Mouse (Mus musculus) small intestine, adult 2 months (tissue): ENCODE data around the gene Fads3. TPM values are rescaled to one million over a fixed set of nuclear protein-coding genes. Genes with fewer than 3 reads are reported as not detected.
A peak's percentile ranks its signal among the peaks of the same experiment; 100 is the strongest.

ENCODE experiments used
- H3K27ac ChIP-seq: fragments of 200-500 bp; 2 replicates; pipeline ENCODE4 v1.5.1; 2012; ENCODE audit warnings: low read depth, low read length, control low read depth, inconsistent platforms; ENCODE audit not compliant: insufficient read depth
- H3K27me3 ChIP-seq: fragments of 200-500 bp; 2 replicates; pipeline ENCODE4 v1.6.1; 2012; ENCODE audit warnings: mild to moderate bottlenecking, moderate library complexity, low read length, inconsistent platforms; ENCODE audit not compliant: control insufficient read depth, insufficient read depth
- H3K36me3 ChIP-seq: fragments of 200-500 bp; 2 replicates; pipeline ENCODE4 v1.6.1; 2012; ENCODE audit warnings: mild to moderate bottlenecking, low read length, control low read depth, inconsistent platforms; ENCODE audit not compliant: control insufficient read depth, insufficient read depth
- H3K4me1 ChIP-seq: fragments of 200-500 bp; 2 replicates; pipeline ENCODE4 v1.6.1; 2012; ENCODE audit warnings: low read length, inconsistent platforms, mixed read lengths; ENCODE audit not compliant: control insufficient read depth, insufficient read depth, insufficient read length
- H3K4me3 ChIP-seq: fragments of 200-500 bp; 2 replicates; pipeline ENCODE4 v1.5.1; 2012; ENCODE audit warnings: low read depth, mild to moderate bottlenecking, control low read depth, inconsistent platforms, low read length, moderate library complexity
- CTCF ChIP-seq: fragments of 200-500 bp; IDR thresholded peaks from 2 replicates; pipeline ENCODE4 v1.5.1; 2012; ENCODE audit warnings: low read depth, mild to moderate bottlenecking, control low read depth, inconsistent platforms, low read length, moderate library complexity, mixed read lengths; ENCODE audit not compliant: insufficient replicate concordance, insufficient read length; ENCODE audit errors: extremely low read depth
- POLR2A ChIP-seq: fragments of 200-500 bp; IDR thresholded peaks from 2 replicates; pipeline ENCODE4 v1.6.1; 2012; ENCODE audit warnings: low read depth, mild to moderate bottlenecking, control low read depth, inconsistent platforms, low read length, moderate library complexity
- WGBS: fragments of 180-500 bp; shearing (Covaris S2); methylation state at CpG from one replicate; pipeline ENCODE4 v1.1.7; 2018; 5-methylcytosine and 5-hydroxymethylcytosine counted together
- polyA plus RNA-seq: library from polyadenylated mRNA; depleted of rRNA; stranded (reverse); fragments of >200 nt; gene quantifications from 2 replicates; pipeline ENCODE4 v1.2.3, GENCODE M21; 2012

Gene Fads3
- polyA plus RNA-seq, 1 experiment = 7.6 TPM

DNA sequence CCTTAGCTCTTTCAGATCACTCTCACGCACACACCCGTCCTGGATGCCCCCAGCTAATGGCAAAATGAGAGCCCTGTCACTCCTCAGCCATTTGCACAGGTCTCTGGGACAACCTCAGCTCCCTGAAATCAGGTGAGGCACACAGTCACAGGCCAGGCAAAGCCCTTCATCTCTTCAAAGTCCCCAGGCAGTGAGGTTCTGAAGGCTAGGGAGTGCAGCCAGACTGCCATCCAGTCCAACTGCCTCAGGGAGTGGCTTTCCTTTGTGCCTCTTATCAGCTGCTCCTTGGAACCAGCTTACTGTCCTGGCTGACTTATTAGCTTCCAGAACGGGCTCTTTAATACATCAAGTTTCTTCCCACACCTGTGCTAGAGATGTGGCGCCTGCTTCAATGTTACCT lies 53.3 kb downstream of the Fads3 start:
- 0 out of 2 replicates have a peak, but pooled peaks have one; percentile 4 for TF ChIP-seq CTCF
- TF ChIP-seq POLR2A = no peak
- H3K4me1 ChIP-seq = peaks cover 19% of the 10 kb centered on the region; the same call in 1 of the 2 replicates
- WGBS = 28% methylated on average over 4 of the region's 4 CpGs
- peak overlapping the region; percentile 72 for H3K27ac ChIP-seq
- no peak overlapping the region; the same call in 1 of the 2 replicates for H3K4me3 ChIP-seq
- peaks cover 5% of the 10 kb centered on the region for H3K36me3 ChIP-seq
- H3K27me3 ChIP-seq = no peaks in the 10 kb centered on the region

DNA sequence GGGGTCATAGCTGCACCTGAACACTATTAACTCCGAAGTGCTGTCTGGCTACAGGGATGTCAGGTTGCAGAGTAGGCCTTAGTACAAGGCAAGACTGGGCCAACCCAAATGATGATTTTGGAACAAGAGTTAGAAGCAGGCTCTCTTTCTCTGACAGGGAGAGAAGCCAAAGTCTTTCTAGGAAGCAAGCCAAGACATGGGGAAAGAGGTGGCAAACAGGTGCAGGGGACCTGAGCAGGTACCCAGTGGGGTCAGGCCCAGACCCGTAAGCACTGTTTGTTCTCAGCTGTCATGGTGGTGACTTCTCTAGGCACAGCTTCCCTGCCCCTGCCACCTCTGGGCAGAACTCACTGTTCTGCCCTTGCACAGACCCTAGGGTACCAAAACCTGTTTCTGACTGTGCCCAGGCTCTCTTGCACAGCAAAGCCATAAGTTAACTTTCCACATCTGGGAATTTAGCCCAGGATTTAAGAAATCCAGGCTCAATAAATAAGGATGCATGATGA lies 55.1 kb downstream of the Fads3 start:
- peaks cover 27% of the 10 kb centered on the region for H3K4me1 ChIP-seq
- no peak for TF ChIP-seq CTCF
- no peak for TF ChIP-seq POLR2A
- no peak overlapping the region for H3K27ac ChIP-seq
- WGBS = 39% methylated on average over 2 of the region's 2 CpGs
- H3K36me3 ChIP-seq = peaks cover 3% of the 10 kb centered on the region
- H3K4me3 ChIP-seq = no peak overlapping the region
- no peaks in the 10 kb centered on the region for H3K27me3 ChIP-seq

DNA sequence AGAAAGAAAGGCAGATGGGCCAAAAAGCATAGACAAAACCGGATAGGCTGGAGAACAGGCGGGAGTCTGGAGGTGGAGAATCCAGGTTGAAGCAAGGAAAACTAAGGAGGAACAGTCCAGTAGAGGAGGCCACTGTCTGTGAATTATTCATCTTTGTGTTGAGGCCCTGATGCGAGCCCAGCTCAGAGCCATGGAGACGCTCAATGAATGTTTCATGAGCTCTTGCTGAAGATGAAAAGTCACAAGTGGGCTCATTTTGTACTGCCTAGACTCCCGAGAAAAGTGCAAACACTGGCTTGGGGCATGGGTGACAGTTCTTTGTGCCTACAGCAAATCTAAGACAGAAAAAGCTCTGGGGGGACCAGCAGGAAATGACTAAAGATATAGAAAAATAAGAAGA lies 56.5 kb downstream of the Fads3 start:
- TF ChIP-seq CTCF = no peak
- no peak for TF ChIP-seq POLR2A
- Histone ChIP-seq H3K4me3 (no peak overlapping the region), H3K36me3 (no peaks in the 10 kb centered on the region), H3K27me3 (no peaks in the 10 kb centered on the region), H3K27ac (no peak overlapping the region), H3K4me1 (peaks cover 32% of the 10 kb centered on the region)
- WGBS = 64% methylated on average over 5 of the region's 5 CpGs

DNA sequence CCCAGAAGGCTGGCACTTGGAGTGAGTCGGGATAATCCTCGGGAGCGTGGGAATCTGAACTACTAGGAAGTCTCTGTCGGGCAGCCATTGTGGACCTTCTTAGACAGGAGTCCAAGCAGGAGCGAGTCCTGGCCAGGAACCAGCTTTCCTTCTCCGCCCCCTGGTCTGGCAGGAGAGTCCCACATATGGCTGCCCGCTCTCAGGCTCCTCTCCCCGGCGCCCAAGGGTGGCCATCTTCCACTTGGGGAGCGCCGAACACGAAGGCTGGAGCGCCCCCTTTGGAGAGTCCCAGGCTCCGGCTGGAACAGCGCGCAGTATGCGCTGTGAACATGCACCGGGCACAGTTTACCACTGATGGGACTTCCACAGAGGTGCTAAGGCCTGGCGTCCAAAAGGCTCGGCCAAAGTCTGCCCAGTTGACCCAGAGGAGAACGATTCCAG lies 59.3 kb downstream of the Fads3 start:
- H3K27ac ChIP-seq = peak overlapping the region; percentile 74
- no peaks in the 10 kb centered on the region for H3K27me3 ChIP-seq
- WGBS = under 1% methylated on average over 21 of the region's 21 CpGs
- H3K4me3 ChIP-seq = peak overlapping the region; percentile 94
- no peaks in the 10 kb centered on the region for H3K36me3 ChIP-seq
- TF ChIP-seq POLR2A (peak; percentile 50; the same call in 1 of the 2 replicates), CTCF (peak; percentile 61)
- H3K4me1 ChIP-seq = peaks cover 17% of the 10 kb centered on the region

DNA sequence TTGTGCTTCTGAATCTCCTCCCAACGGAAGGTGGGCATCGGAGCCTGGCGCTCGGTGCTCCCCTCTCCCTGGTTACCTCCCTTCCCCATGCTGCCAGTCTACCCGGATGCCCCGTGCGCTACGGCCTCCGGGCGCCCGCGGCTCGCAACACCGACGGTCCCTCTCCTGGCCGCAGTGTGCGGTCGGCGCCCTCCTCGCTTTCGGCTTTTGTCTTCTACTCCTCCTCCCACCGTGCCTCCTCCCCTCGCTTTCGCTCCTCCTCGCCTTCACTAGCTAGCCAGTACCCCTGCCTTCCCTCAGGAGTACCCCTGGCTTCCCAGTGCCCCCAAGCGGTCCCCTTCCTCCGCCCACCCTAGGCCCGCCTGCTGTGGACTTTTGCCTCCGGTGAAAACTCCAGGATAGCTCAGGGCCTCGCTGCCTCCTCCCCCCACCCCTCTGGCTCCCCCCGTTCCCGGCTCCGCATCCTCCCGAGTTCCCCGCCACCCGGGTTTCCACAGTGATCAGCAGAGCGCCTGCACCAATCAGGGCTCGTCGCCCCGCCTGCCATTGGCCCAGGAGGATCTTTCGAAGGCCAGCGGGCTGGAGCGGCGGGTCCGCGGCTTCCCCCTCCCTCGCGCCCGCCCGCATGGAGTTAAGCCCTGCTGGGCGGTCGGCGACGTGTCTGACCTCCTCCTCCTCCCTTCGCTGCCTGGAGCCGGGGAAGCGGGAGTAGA lies 60.1 kb downstream of the Fads3 start, which contains the start of gene Fads2:
Gene Fads2, minus strand, starts transcription at position 406 of the 713 bp plus-strand sequence.
- Histone ChIP-seq H3K4me3 (peak within 1 kb of the TSS; percentile 94), H3K4me1 (peaks cover 13% of the 10 kb centered on the region), H3K27ac (peak within 1 kb of the TSS; percentile 74), H3K36me3 (no peaks in the 10 kb centered on the region), H3K27me3 (no peaks in the 10 kb centered on the region)
- peak; percentile 69; the same call in 1 of the 2 replicates for TF ChIP-seq POLR2A
- no peak for TF ChIP-seq CTCF
- WGBS = under 1% methylated on average over 57 of the region's 57 CpGs

DNA sequence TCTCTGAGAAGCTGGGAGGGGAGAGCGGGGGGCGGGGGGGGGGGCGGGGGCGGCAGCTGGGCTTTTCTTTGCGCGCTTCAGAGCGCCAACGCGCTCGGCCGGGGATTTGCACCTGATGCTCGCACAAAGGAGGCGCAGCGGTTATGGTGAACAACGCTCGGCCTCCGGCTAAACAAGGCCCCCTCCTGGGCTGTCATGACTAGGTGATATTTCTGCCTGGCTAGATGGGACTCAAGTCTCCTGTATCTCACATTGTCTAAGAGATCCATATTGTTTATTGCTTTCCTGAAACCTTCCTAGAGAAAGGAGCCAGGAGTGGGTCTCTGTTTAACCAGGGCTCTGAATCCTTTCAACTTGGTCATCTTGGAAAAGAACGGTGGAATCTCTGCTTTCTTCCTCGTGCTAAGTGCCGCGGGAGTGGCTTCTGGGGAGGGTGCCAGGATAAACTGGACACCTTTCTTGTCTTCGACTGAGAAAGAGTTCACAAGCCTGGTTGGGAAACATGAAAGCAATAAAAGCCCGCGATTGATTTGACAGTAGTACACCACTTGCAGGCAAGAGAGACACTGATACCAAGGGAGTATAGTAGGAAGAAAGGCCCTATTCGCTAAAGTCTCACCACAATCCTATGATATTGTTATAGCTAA lies 60.8 kb downstream of the Fads3 start:
- Histone ChIP-seq H3K27ac (peak overlapping the region; percentile 39), H3K4me3 (peak overlapping the region; percentile 94), H3K36me3 (no peaks in the 10 kb centered on the region), H3K4me1 (peaks cover 13% of the 10 kb centered on the region), H3K27me3 (no peaks in the 10 kb centered on the region)
- 3% methylated on average over 23 of the region's 25 CpGs for WGBS
- TF ChIP-seq POLR2A (no peak), CTCF (no peak)

DNA sequence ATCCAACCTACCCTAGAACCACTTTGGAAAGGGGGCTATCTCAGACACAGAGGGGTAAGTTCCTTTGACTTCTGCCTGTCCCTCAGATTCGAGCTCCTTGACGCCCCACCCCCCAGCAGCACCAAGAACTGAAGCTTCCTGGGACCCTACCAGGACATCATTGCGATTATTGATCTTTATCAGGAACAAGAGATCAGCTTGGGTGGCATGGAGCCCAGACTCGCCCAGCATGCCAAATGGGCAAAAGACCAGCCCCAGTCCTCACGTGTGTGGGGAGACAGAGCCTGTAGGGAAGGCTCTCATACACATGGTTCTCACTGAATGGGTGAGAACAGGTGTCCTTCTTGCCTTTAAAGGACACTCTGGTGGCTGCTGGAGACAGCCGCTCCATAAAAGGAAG lies 62.9 kb downstream of the Fads3 start:
- Histone ChIP-seq H3K36me3 (no peaks in the 10 kb centered on the region), H3K27me3 (no peaks in the 10 kb centered on the region), H3K4me3 (no peak overlapping the region), H3K27ac (no peak overlapping the region), H3K4me1 (peaks cover 13% of the 10 kb centered on the region)
- WGBS = 31% methylated on average over 6 of the region's 6 CpGs
- TF ChIP-seq POLR2A = no peak
- TF ChIP-seq CTCF = no peak
